Mouse (Mus musculus): ENCODE results near the gene Endod1. TPM values are rescaled to one million over a fixed set of nuclear protein-coding genes. Genes with fewer than 3 reads are reported as not detected.
A peak's percentile ranks its signal among the peaks of the same experiment; 100 is the strongest.

Endod1 gene
- polyA plus RNA-seq, 1 experiment from 2014 or later = 90.1 TPM

GRCm38 (mm10) chr9:14378151-14378550 lies 3.2 kb downstream of the Endod1 start:
- Histone ChIP-seq H3K4me3 (ENCODE audit: low read depth, low read length) (no peak overlapping the region), H3K4me2 (replicated peaks; ENCODE audit: low read depth) (no peak overlapping the region), H3K36me3 (ENCODE audit: control insufficient read depth, insufficient read depth, low read length) (no peaks in the 10 kb centered on the region), H3K9ac (ENCODE audit: low read length) (no peak overlapping the region), H3K4me1 (replicated peaks; ENCODE audit: control insufficient read depth, insufficient read depth) (0 out of 2 replicates have a peak, but pooled peaks cover 3% of the 10 kb centered on the region), H3K9me3 (ENCODE audit: control insufficient read depth, low read length) (no peaks in the 10 kb centered on the region), H3K27me3 (ENCODE audit: control insufficient read depth, insufficient read depth, low read length) (no peaks in the 10 kb centered on the region), H3K27ac (replicated peaks) (no peak overlapping the region; the same call in 1 of the 2 replicates)
- WGBS = 71% methylated on average over 2 of the region's 2 CpGs
- DNase-seq (ENCODE audit: low spot score) (no peak), ATAC-seq (ENCODE audit: low FRiP score, low TSS enrichment) (no peak)
- no peak for TF ChIP-seq CTCF (IDR thresholded peaks at IDR 0.05; ENCODE audit: low read depth)
- TF ChIP-seq EP300 (optimal IDR thresholded peaks at IDR 0.05) = no peak

- no peak for TF ChIP-seq EP300 (optimal IDR thresholded peaks at IDR 0.05)
- TF ChIP-seq CTCF (IDR thresholded peaks at IDR 0.05; ENCODE audit: low read depth) = no peak
- 88% methylated on average over 4 of the region's 4 CpGs for WGBS
Measured at GRCm38 (mm10) chr9:14376149-14376548, 5.2 kb downstream of the Endod1 start.

GRCm38 (mm10) chr9:14372440-14372839 lies 8.9 kb downstream of the Endod1 start:
- Histone ChIP-seq H3K27me3 (ENCODE audit: control insufficient read depth, insufficient read depth, low read length) (no peaks in the 10 kb centered on the region), H3K4me3 (ENCODE audit: low read depth, low read length) (no peak overlapping the region), H3K36me3 (ENCODE audit: control insufficient read depth, insufficient read depth, low read length) (no peaks in the 10 kb centered on the region), H3K27ac (replicated peaks) (no peak overlapping the region), H3K9ac (ENCODE audit: low read length) (no peak overlapping the region), H3K9me3 (ENCODE audit: control insufficient read depth, low read length) (no peaks in the 10 kb centered on the region), H3K4me1 (replicated peaks; ENCODE audit: control insufficient read depth, insufficient read depth) (no peaks in the 10 kb centered on the region), H3K4me2 (replicated peaks; ENCODE audit: low read depth) (no peak overlapping the region)
- TF ChIP-seq CTCF (IDR thresholded peaks at IDR 0.05; ENCODE audit: low read depth) (no peak), EP300 (optimal IDR thresholded peaks at IDR 0.05) (no peak)
- DNase-seq (ENCODE audit: low spot score) (no peak), ATAC-seq (ENCODE audit: low FRiP score, low TSS enrichment) (no peak)

More at GRCm38 (mm10) chr9:14376149-14376548, 5.2 kb downstream of the Endod1 start:
- Histone ChIP-seq H3K9me3 (ENCODE audit: control insufficient read depth, low read length) (no peaks in the 10 kb centered on the region), H3K27me3 (ENCODE audit: control insufficient read depth, insufficient read depth, low read length) (no peaks in the 10 kb centered on the region), H3K4me1 (replicated peaks; ENCODE audit: control insufficient read depth, insufficient read depth) (0 out of 2 replicates have a peak, but pooled peaks cover 3% of the 10 kb centered on the region), H3K4me3 (ENCODE audit: low read depth, low read length) (no peak overlapping the region), H3K4me2 (replicated peaks; ENCODE audit: low read depth) (no peak overlapping the region), H3K9ac (ENCODE audit: low read length) (no peak overlapping the region), H3K27ac (replicated peaks) (no peak overlapping the region), H3K36me3 (ENCODE audit: control insufficient read depth, insufficient read depth, low read length) (no peaks in the 10 kb centered on the region)
- ATAC-seq (ENCODE audit: low FRiP score, low TSS enrichment) (no peak), DNase-seq (ENCODE audit: low spot score) (no peak)

GRCm38 (mm10) chr9:14369271-14369670 lies 12.0 kb downstream of the Endod1 start:
- DNase-seq (ENCODE audit: low spot score) (no peak), ATAC-seq (ENCODE audit: low FRiP score, low TSS enrichment) (no peak)
- TF ChIP-seq CTCF (IDR thresholded peaks at IDR 0.05; ENCODE audit: low read depth) = no peak
- TF ChIP-seq EP300 (optimal IDR thresholded peaks at IDR 0.05) = no peak
- H3K36me3 ChIP-seq (ENCODE audit: control insufficient read depth, insufficient read depth, low read length) = no peaks in the 10 kb centered on the region
- H3K4me2 ChIP-seq (replicated peaks; ENCODE audit: low read depth) = no peak overlapping the region
- no peak overlapping the region for H3K9ac ChIP-seq (ENCODE audit: low read length)
- H3K27ac ChIP-seq (replicated peaks) = no peak overlapping the region
- no peaks in the 10 kb centered on the region for H3K27me3 ChIP-seq (ENCODE audit: control insufficient read depth, insufficient read depth, low read length)
- no peaks in the 10 kb centered on the region for H3K9me3 ChIP-seq (ENCODE audit: control insufficient read depth, low read length)
- H3K4me3 ChIP-seq (ENCODE audit: low read depth, low read length) = no peak overlapping the region
- no peaks in the 10 kb centered on the region for H3K4me1 ChIP-seq (replicated peaks; ENCODE audit: control insufficient read depth, insufficient read depth)

- Histone ChIP-seq H3K27ac (replicated peaks) (no peak overlapping the region), H3K4me1 (replicated peaks; ENCODE audit: control insufficient read depth, insufficient read depth) (no peaks in the 10 kb centered on the region), H3K4me2 (replicated peaks; ENCODE audit: low read depth) (no peak overlapping the region), H3K9me3 (ENCODE audit: control insufficient read depth, low read length) (no peaks in the 10 kb centered on the region), H3K4me3 (ENCODE audit: low read depth, low read length) (no peak overlapping the region), H3K27me3 (ENCODE audit: control insufficient read depth, insufficient read depth, low read length) (no peaks in the 10 kb centered on the region), H3K36me3 (ENCODE audit: control insufficient read depth, insufficient read depth, low read length) (no peaks in the 10 kb centered on the region), H3K9ac (ENCODE audit: low read length) (no peak overlapping the region)
- TF ChIP-seq CTCF (IDR thresholded peaks at IDR 0.05; ENCODE audit: low read depth) (no peak), EP300 (optimal IDR thresholded peaks at IDR 0.05) (no peak)
- DNase-seq (ENCODE audit: low spot score) (no peak), ATAC-seq (ENCODE audit: low FRiP score, low TSS enrichment) (no peak)
- WGBS = 92% methylated on average over 4 of the region's 4 CpGs
Measured at GRCm38 (mm10) chr9:14367850-14368249, 13.5 kb downstream of the Endod1 start.

GRCm38 (mm10) chr9:14365481-14366125 lies 15.7 kb downstream of the Endod1 start:
- peak; percentile 73; the same call in 1 of the 2 replicates for ATAC-seq (ENCODE audit: low FRiP score, low TSS enrichment)
- Histone ChIP-seq H3K9ac (ENCODE audit: low read length) (no peak overlapping the region), H3K27ac (replicated peaks) (0 out of 2 replicates have a peak overlapping the region, but pooled peaks have one; percentile 30), H3K4me3 (ENCODE audit: low read depth, low read length) (no peak overlapping the region), H3K4me1 (replicated peaks; ENCODE audit: control insufficient read depth, insufficient read depth) (no peaks in the 10 kb centered on the region), H3K36me3 (ENCODE audit: control insufficient read depth, insufficient read depth, low read length) (no peaks in the 10 kb centered on the region), H3K9me3 (ENCODE audit: control insufficient read depth, low read length) (no peaks in the 10 kb centered on the region), H3K27me3 (ENCODE audit: control insufficient read depth, insufficient read depth, low read length) (no peaks in the 10 kb centered on the region), H3K4me2 (replicated peaks; ENCODE audit: low read depth) (no peak overlapping the region)
- 52% methylated on average over 4 of the region's 4 CpGs for WGBS
- TF ChIP-seq EP300 (optimal IDR thresholded peaks at IDR 0.05) = no peak
- TF ChIP-seq CTCF (IDR thresholded peaks at IDR 0.05; ENCODE audit: low read depth) = no peak
- no peak for DNase-seq (ENCODE audit: low spot score)

All from stomach, postnatal 0 days (tissue).